9 mouse cellular contexts compared by ENCODE assay signal in genomic region chr1:87568398-87568797, GRCm38 (mm10). TPM values are rescaled to one million over a fixed set of nuclear protein-coding genes. Genes with fewer than 3 reads are reported as not detected.
DNase-seq lines count a peak whose midpoint lies in the region; ATAC-seq and TF ChIP-seq lines count a peak whose summit lies in the region.
"Had no signal": no experiment of that assay in that cellular context is flagged by ENCODE, and none has a peak within 500 bp of the region (broad histone marks: within the 10 kb centered on the region; RNA-seq: fewer than 3 reads in every experiment).

No protein-coding gene starts in this region.

- intact Hi-C loops in heart, postnatal 25 days (cut with DNase I), result no loop called here

- H3K9ac ChIP-seq in heart, postnatal 0 days (replicated peaks; ENCODE audit: low read depth, low read length), result no peak overlapping the region
- H3K9ac ChIP-seq in CH12.LX (ENCODE audit: insufficient read depth, low read depth), result no peak overlapping the region
- H3K9ac ChIP-seq: embryonic facial prominence, embryonic 12.5 days had no signal

- peak; percentile 17; the same call in 1 of the 2 replicates for TF ChIP-seq CTCF in heart, postnatal 0 days (IDR thresholded peaks at IDR 0.05; ENCODE audit: low read depth)
- TF ChIP-seq CTCF in CH12.LX (conservative IDR thresholded peaks at IDR 0.05 in 1 of 2, IDR thresholded peaks at IDR 0.05 in 1 of 2; ENCODE audit: low read depth in 2 of 2, low read length in 2 of 2), result peak; percentile 65 to 69

- in situ Hi-C loops in CH12.LX (cut with MboI; ENCODE audit: low pct_ligation_motif_present, low pct_unique_long_range_greater_than_20kb, low sequenced_read_pairs), result no loop called here

- no peak for DNase-seq in heart, postnatal 0 days (ENCODE audit: low spot score)
- DNase-seq in heart, postnatal 25 days (ENCODE audit: low spot score), result no peak
- peak; percentile 50 for DNase-seq in CH12.LX (ENCODE audit: extremely low read depth)
- DNase-seq in c-Kit-positive CD71-positive TER-119-positive erythroid progenitor cells, embryonic 14.5 days (ENCODE audit: low spot score), result peak; percentile 41
- DNase-seq in mesoderm, embryonic 11.5 days (ENCODE audit: low read depth, low spot score), result peak; percentile 34
- DNase-seq in neural tube, embryonic 10.5 days (ENCODE audit: extremely low spot score, low spot score), result no peak
- DNase-seq in layer of hippocampus, postnatal 10 days (ENCODE audit: low spot score in 2 of 2), result no peak
- DNase-seq in right cerebral cortex, adult 18-20 months, result no peak

- no peak overlapping the region for H3K27ac ChIP-seq in heart, postnatal 0 days (ENCODE audit: low read depth)
- no peak overlapping the region for H3K27ac ChIP-seq in CH12.LX (ENCODE audit: insufficient read depth, low read depth)
- H3K27ac ChIP-seq: embryonic facial prominence, embryonic 12.5 days had no signal

- no peak for TF ChIP-seq EP300 in heart, postnatal 0 days (IDR thresholded peaks at IDR 0.05; ENCODE audit: low read depth)
- no peak for TF ChIP-seq EP300 in CH12.LX (IDR thresholded peaks at IDR 0.05; ENCODE audit: low read length)

- no peak for TF ChIP-seq POLR2A in CH12.LX (IDR thresholded peaks at IDR 0.05; ENCODE audit: low read depth, low read length)

- no peaks in the 10 kb centered on the region for H3K79me2 ChIP-seq in CH12.LX (replicated peaks; ENCODE audit: control insufficient read depth, extremely low read depth, insufficient read depth, poor library complexity, severe bottlenecking)

- H3K4me1 ChIP-seq in heart, postnatal 0 days (ENCODE audit: control insufficient read depth, insufficient read depth), result no peaks in the 10 kb centered on the region
- 0 out of 4 replicates have a peak, but pooled peaks cover 0 to 4% of the 10 kb centered on the region in 2 experiments for H3K4me1 ChIP-seq in CH12.LX (ENCODE audit: control insufficient read depth in 1 of 2, insufficient read depth in 2 of 2)
- H3K4me1 ChIP-seq: embryonic facial prominence, embryonic 12.5 days had no signal

- TF ChIP-seq RAD21 in CH12.LX (IDR thresholded peaks at IDR 0.05; ENCODE audit: low read depth, low read length), result peak; percentile 47

- H3K27me3 ChIP-seq in heart, postnatal 0 days (ENCODE audit: control insufficient read depth, insufficient read depth, low read length), result no peaks in the 10 kb centered on the region
- H3K27me3 ChIP-seq in CH12.LX (replicated peaks), result peaks cover 3% of the 10 kb centered on the region
- H3K27me3 ChIP-seq: embryonic facial prominence, embryonic 12.5 days had no signal

- dilution Hi-C loops in CH12.LX (cut with MboI; ENCODE audit: extremely low pct_ligation_motif_present, extremely low pct_unique_long_range_greater_than_20kb, low sequenced_read_pairs), result no loop called here

- H3K4me2 ChIP-seq in heart, postnatal 0 days (ENCODE audit: low read depth, low read length), result no peak overlapping the region
- H3K4me2 ChIP-seq in CH12.LX (ENCODE audit: insufficient read depth, low read depth, poor library complexity, severe bottlenecking), result no peak overlapping the region
- H3K4me2 ChIP-seq: embryonic facial prominence, embryonic 12.5 days had no signal

- ATAC-seq in heart, postnatal 0 days (ENCODE audit: insufficient read depth, low read depth), result no peak

- 36% methylated on average over 6 of the region's 6 CpGs for WGBS in heart, postnatal 0 days

- H3K36me3 ChIP-seq in heart, postnatal 0 days (replicated peaks; ENCODE audit: control insufficient read depth, insufficient read depth, low read length), result no peaks in the 10 kb centered on the region
- no peaks in the 10 kb centered on the region for H3K36me3 ChIP-seq in CH12.LX (replicated peaks in 1 of 2; ENCODE audit: control insufficient read depth in 1 of 2, insufficient read depth in 1 of 2, low read length in 1 of 2)
- H3K36me3 ChIP-seq: embryonic facial prominence, embryonic 12.5 days had no signal

- H3K4me3 ChIP-seq in heart, postnatal 0 days (ENCODE audit: low read depth, low read length), result no peak overlapping the region
- no peak overlapping the region for H3K4me3 ChIP-seq in CH12.LX (replicated peaks in 1 of 3; ENCODE audit: low read depth in 2 of 3, low read length in 2 of 3, poor library complexity in 1 of 3)
- H3K4me3 ChIP-seq: embryonic facial prominence, embryonic 12.5 days had no signal

- H3K9me3 ChIP-seq in heart, postnatal 0 days (replicated peaks; ENCODE audit: control insufficient read depth, low read length), result no peaks in the 10 kb centered on the region
- H3K9me3 ChIP-seq in CH12.LX (replicated peaks; ENCODE audit: low read length), result no peaks in the 10 kb centered on the region
- H3K9me3 ChIP-seq: embryonic facial prominence, embryonic 12.5 days had no signal

TF ChIP-seq in CH12.LX, 34 proteins besides CTCF, POLR2A, EP300 and RAD21:
- TF ChIP-seq CHD1 (IDR thresholded peaks at IDR 0.05; ENCODE audit: low read depth, low read length) (no peak), SMC3 (IDR thresholded peaks at IDR 0.05; ENCODE audit: low read depth, low read length) (peak; percentile 48)

RNA-seq across cellular contexts. Expression of gene Ngef, which starts 5.3 kb away (rescaled TPM):
- total RNA-seq in heart, postnatal 0 days (2014; rRNA removed; ENCODE audit: low replicate concordance), result not detected in 2 replicates
- polyA plus RNA-seq in heart, postnatal 0 days (2015; fragmentation: Nextera tagmentation; extraction: Ambion mirVana), result 0.05 and 0.26 TPM in 2 replicates
- under 1 TPM; 0.36 to 0.49 TPM for total RNA-seq in heart, postnatal 25 days (2021)
- total RNA-seq in CH12.LX (2012; rRNA removed) (0.04 TPM in 1 of 2 replicates, not detected in the other), CH12.LX (2014; rRNA removed) (not detected in 2 replicates)
- not detected in 2 replicates for polyA plus RNA-seq in CH12.LX (2012; ENCODE audit: insufficient read length, low read depth)
- 10 to 100 TPM; 70.8 to 76.4 TPM for total RNA-seq in layer of hippocampus, postnatal 10 days (2021)

RNA-seq across cellular contexts. Expression of gene Inpp5d, which starts 51.7 kb away (rescaled TPM):
- 9.9 and 66.4 TPM in 2 replicates for total RNA-seq in heart, postnatal 0 days (2014; rRNA removed; ENCODE audit: low replicate concordance)
- 3.2 and 5.0 TPM in 2 replicates for polyA plus RNA-seq in heart, postnatal 0 days (2015; fragmentation: Nextera tagmentation; extraction: Ambion mirVana)
- 10 to 100 TPM; 10.4 to 12.5 TPM for total RNA-seq in heart, postnatal 25 days (2021)
- 80.9 and 97.1 TPM in 2 replicates for total RNA-seq in CH12.LX (2012; rRNA removed)
- total RNA-seq in CH12.LX (2014; rRNA removed), result 106 and 112 TPM in 2 replicates
- polyA plus RNA-seq in CH12.LX (2012; ENCODE audit: insufficient read length, low read depth), result 109 TPM in 2 replicates
- 10 to 100 TPM; 15.2 to 17.7 TPM for total RNA-seq in layer of hippocampus, postnatal 10 days (2021)

RNA-seq across cellular contexts. Expression of gene Neu2, which starts 58.7 kb away (rescaled TPM):
- total RNA-seq in heart, postnatal 0 days (2014; rRNA removed; ENCODE audit: low replicate concordance), result not detected in 2 replicates
- polyA plus RNA-seq in heart, postnatal 0 days (2015; fragmentation: Nextera tagmentation; extraction: Ambion mirVana), result 0.23 TPM in 1 of 2 replicates, not detected in the other
- total RNA-seq in heart, postnatal 25 days (2021), result not detected
- total RNA-seq in CH12.LX (2012; rRNA removed) (not detected in 2 replicates), CH12.LX (2014; rRNA removed) (not detected in 2 replicates)
- polyA plus RNA-seq in CH12.LX (2012; ENCODE audit: insufficient read length, low read depth), result not detected in 2 replicates
- total RNA-seq in layer of hippocampus, postnatal 10 days (2021), result under 1 TPM; 0.46 to 0.83 TPM
- polyA plus RNA-seq: embryonic facial prominence, embryonic 12.5 days had no signal

Comparison
In these comparisons a context has a peak if more than half of its experiments do, and no peak if none do; other contexts are left out.
1. DNase-seq: peak in CH12.LX (single experiment), c-Kit-positive CD71-positive TER-119-positive erythroid progenitor cells, embryonic 14.5 days (single experiment) and mesoderm, embryonic 11.5 days (single experiment); none in heart, postnatal 0 days (single experiment), heart, postnatal 25 days (single experiment), neural tube, embryonic 10.5 days (single experiment), layer of hippocampus, postnatal 10 days (0 of 2) and right cerebral cortex, adult 18-20 months (single experiment).
2. RNA of gene Ngef, which starts 5.3 kb away (total RNA-seq): 70.8 to 76.4 TPM in layer of hippocampus, postnatal 10 days; 0.36 to 0.49 TPM in heart, postnatal 25 days, 0.04 TPM in CH12.LX and not detected in heart, postnatal 0 days; every median in the first group is over 10 times any median in the second.